Mouse (Mus musculus): ENCODE measurements at regions not wholly inside any gene's neighbourhood (a gene's known extent, or its start where the extent isn't known, plus 50 kb on each side); places are given as distances from the start of the nearest gene placed in this dataset.

GRCm38 (mm10) chr11:109011161-109011560 lies 91.0 kb downstream of the Axin2 start:
- no peak for TF ChIP-seq POLR2A (IDR thresholded peaks at IDR 0.05; ENCODE audit: low read depth, low read length)
- TF ChIP-seq CTCF (IDR thresholded peaks at IDR 0.05; ENCODE audit: borderline replicate concordance, insufficient read depth, low read length), result no peak
- H3K27ac ChIP-seq (ENCODE audit: insufficient read depth, low read length), result no peak overlapping the region

GRCm38 (mm10) chr11:109008872-109009271 lies 88.7 kb downstream of the Axin2 start:
- H3K27ac ChIP-seq (ENCODE audit: insufficient read depth, low read length), result no peak overlapping the region
- TF ChIP-seq POLR2A (IDR thresholded peaks at IDR 0.05; ENCODE audit: low read depth, low read length) (no peak), CTCF (IDR thresholded peaks at IDR 0.05; ENCODE audit: borderline replicate concordance, insufficient read depth, low read length) (no peak)
- no peak overlapping the region for H3K4me3 ChIP-seq (ENCODE audit: insufficient read depth, low read length)
- no peaks in the 10 kb centered on the region for H3K4me1 ChIP-seq (ENCODE audit: control insufficient read depth, insufficient read depth, low read length)

More at GRCm38 (mm10) chr11:109011161-109011560, 91.0 kb downstream of the Axin2 start:
- Histone ChIP-seq H3K4me3 (ENCODE audit: insufficient read depth, low read length) (no peak overlapping the region), H3K4me1 (ENCODE audit: control insufficient read depth, insufficient read depth, low read length) (no peaks in the 10 kb centered on the region)

- TF ChIP-seq CTCF (IDR thresholded peaks at IDR 0.05; ENCODE audit: borderline replicate concordance, insufficient read depth, low read length), result no peak
- no peak for TF ChIP-seq POLR2A (IDR thresholded peaks at IDR 0.05; ENCODE audit: low read depth, low read length)
- H3K4me1 ChIP-seq (ENCODE audit: control insufficient read depth, insufficient read depth, low read length), result no peaks in the 10 kb centered on the region
- H3K4me3 ChIP-seq (ENCODE audit: insufficient read depth, low read length), result no peak overlapping the region
- no peak overlapping the region for H3K27ac ChIP-seq (ENCODE audit: insufficient read depth, low read length)
Observed at GRCm38 (mm10) chr11:109005681-109006080, 85.5 kb downstream of the Axin2 start.
